Mouse (Mus musculus) brain, embryonic 14.5 days (tissue): ENCODE measurements around the gene Galnt15. TPM values are rescaled to one million over a fixed set of nuclear protein-coding genes. Genes with fewer than 3 reads are reported as not detected.
"Not testable (repeated sequence)": the region's sequence is repeated elsewhere in the genome, so short reads cannot be mapped to it uniquely, and the experiment has no call there.

Source experiments
- DNase-seq: peaks from one replicate; pipeline ENCODE4 v3.0.0-alpha.2; 2011; ENCODE audit warnings: low read depth
- CTCF ChIP-seq: fragments of 200-500 bp; IDR thresholded peaks from 2 replicates; pipeline ENCODE4 v1.5.1; 2012; ENCODE audit warnings: inconsistent platforms, mild to moderate bottlenecking, moderate library complexity, borderline replicate concordance; ENCODE audit not compliant: insufficient read depth, insufficient read length; ENCODE audit errors: extremely low read depth
- POLR2A ChIP-seq: fragments of 200-500 bp; IDR thresholded peaks from 2 replicates; pipeline ENCODE4 v1.6.1; 2012; ENCODE audit warnings: mild to moderate bottlenecking, inconsistent platforms, borderline replicate concordance; ENCODE audit not compliant: poor library complexity, insufficient read depth, insufficient read length, severe bottlenecking; ENCODE audit errors: extremely low read depth
- polyA plus RNA-seq: library from polyadenylated mRNA; depleted of rRNA; stranded (reverse); fragments of >200 nt; gene quantifications from 2 replicates; pipeline ENCODE4 v1.2.3, GENCODE M21; 2012

Galnt15 gene
- polyA plus RNA-seq, 1 experiment: 0.44 TPM

DNA sequence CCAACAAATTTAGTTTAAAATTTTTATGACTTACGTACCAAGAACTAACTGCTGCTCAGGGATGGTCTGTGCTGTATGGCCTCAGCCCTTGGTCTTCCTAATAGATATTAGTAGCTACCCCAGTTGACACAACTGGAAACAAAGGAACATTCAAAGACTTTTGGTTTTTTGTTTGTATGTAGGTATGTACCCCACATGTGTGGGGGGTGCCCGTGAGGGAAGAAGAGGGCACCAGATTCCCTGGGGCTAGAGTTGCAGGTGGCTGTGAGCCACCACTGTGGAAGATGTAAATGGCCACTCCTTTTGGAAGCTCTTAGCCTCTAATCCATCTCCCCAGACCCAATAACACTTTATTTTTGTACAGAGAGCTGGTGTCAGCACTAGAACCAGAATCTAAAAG is 54.7 kb downstream of the Galnt15 start:
- no peak for TF ChIP-seq POLR2A
- TF ChIP-seq CTCF: no peak
- DNase-seq: no peak

DNA sequence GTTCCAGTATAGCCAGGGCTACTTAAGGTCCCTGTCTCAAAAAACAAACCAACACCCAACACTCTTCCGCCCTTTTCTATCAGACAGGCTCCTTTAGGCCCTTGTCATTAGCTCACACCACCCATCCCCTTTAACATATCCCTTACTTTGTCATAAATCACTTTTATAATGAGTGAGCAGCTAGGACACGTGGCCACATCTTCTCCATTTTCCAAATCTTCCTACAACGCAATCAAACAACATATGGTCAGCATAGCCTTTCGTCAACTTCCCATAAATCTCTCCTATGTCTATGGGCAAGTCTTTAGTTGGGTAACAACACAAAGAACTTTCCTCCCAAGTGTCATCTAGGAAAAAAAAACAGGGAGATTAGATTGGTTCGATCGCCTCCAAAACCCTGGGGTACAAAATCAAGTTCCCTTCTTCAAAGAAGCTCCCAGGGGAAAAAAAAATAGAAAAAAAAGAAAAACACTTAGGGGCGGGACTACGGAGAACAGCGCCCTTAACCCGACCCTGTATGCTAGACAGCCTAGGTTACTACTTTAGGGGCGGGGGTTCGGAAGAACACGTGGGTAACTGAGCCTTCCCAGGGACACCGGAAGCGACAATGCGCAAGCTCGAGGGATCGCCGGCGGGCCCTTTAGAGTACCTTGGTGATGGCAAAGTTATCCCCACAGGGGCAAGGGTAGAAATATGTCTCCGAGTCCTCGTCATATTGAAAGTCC is 56.1 kb downstream of the Galnt15 start, which contains the start of gene Oxnad1:
Gene Oxnad1, plus strand, starts transcription at position 614 of the 725 bp plus-strand sequence.
- TF ChIP-seq POLR2A: no peak
- TF ChIP-seq CTCF: no peak
- peak; percentile 96 for DNase-seq

DNA sequence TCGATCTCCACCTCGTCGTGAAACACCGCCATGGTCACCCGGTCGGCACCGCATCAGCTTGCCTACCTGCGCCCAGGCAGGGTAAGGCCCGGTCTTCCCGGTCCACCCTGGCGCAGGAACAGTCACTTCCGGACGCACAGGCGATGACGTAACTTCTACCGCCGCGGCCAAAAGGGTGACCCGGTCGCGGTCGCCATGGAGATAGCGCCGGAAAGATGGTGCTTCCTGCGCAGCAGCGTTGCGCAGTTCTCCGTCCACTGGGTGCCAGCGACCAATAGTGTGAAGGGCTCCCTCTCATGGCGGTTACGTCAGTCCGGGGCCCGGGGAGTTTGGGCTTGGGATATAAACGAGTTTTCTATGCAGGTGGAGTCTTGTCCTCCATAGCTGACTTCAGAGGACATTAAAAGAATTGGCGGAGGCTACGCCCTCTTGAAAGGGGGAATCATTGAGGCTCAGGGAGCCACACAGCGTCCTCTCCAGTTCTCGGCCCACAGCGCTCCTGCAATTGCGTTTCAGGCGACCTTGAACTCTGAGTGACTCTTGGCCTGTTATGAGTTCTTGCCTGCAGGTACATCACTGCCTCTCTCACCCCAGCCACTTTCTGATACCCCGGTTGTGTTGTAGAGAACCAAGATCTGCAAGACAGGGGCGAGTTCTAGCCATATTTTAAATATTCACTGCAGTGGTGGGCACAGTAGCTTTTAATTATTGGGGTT is 56.9 kb downstream of the Galnt15 start, which contains the start of gene Dph3:
Gene Dph3, minus strand, starts transcription at position 244 of the 716 bp plus-strand sequence.
- TF ChIP-seq CTCF: peak; percentile 52; the same call in 1 of the 2 replicates
- peak; percentile 1; the same call in 1 of the 2 replicates for TF ChIP-seq POLR2A
- peak; percentile 99 for DNase-seq

DNA sequence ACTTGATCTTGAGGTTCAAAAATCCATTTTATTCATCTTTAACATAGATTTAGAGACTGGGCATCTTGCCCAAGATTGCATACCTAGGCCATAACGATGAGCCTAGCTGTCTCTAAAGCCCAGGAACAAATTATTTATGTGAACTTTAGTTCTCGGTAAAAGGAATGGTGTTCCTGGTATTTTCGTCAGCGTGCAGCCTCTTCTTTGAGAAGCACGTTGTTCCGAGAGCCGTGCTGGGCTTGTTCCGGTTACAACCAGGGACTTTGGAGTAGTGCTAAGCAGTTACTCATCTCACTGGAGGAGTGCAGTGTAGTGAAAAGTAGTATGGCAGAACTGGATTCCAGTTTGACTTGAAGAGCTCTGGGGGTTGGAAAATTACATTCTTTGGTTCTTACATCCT is 57.4 kb downstream of the Galnt15 start:
- TF ChIP-seq CTCF: no peak
- no peak for TF ChIP-seq POLR2A
- DNase-seq: peak; percentile 12

DNA sequence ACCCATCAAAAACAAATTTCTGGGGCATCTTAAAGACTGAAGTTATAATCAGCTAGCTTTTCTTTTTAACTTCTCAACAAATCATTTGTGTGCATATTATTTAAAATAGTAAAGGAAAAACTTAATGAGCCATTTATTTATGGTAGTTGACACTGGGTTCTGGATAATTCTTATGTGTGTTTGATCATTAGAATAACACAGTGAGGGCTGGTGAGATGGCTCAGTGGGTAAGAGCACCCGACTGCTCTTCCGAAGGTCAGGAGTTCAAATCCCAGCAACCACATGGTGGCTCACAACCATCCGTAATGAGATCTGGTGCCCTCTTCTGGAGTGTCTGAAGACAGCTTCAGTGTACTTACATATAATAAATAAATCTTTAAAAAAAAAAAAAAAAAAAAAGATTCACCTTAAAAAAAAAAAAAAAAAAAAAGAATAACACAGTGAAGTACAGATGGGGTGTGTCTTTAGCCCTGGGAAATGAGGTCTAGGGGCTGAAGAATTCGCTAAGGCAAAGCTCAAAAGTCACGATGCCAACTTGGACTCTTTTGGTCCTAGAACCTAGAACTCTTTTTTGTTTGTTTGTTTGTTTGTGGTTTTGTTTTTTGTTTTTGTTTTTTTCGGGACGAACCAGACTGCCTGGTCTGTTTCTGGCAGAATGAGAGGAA is 58.9 kb downstream of the Galnt15 start:
- DNase-seq: not testable (repeated sequence)

DNA sequence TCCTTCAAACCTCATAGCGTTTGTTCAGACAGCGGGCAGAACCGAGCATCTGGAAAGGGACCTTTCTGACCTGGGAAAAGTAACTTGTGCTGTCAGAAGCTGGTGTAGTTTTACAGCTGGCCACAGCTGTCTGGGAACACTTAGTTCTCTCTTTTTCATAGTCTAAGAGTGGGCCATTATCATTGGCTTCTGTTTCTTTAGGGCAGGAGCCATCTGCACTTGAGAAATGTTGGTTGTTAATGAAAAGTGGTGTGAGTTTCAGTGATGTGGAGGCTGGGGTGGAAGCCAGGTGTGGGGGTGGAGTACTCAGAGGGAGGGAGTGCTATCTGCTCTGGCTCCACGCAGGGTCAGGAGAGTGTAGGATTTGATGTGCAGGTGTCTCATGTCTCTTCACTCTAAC is 62.3 kb downstream of the Galnt15 start:
- DNase-seq: no peak
- no peak for TF ChIP-seq POLR2A
- no peak for TF ChIP-seq CTCF

DNA sequence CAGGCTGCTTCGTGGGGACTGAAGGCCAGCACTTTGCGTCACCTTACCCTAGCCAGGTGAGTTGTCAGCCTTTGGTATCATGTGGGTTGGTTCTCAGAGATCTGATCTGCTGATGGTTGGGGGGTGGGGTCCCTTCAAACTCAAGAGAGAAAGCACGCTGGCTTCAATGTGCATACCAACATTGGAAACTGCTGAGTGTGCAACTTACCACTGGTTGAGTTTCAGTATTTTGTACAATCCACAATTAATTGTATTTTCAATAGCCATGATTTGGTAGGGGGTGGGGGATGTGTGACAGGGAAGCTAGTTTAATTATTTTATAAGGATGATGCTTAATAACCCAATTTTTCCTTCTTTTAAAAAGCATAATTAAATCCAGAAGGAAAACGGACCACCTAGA is 62.9 kb downstream of the Galnt15 start:
- no peak for TF ChIP-seq CTCF
- no peak for TF ChIP-seq POLR2A
- DNase-seq: no peak

DNA sequence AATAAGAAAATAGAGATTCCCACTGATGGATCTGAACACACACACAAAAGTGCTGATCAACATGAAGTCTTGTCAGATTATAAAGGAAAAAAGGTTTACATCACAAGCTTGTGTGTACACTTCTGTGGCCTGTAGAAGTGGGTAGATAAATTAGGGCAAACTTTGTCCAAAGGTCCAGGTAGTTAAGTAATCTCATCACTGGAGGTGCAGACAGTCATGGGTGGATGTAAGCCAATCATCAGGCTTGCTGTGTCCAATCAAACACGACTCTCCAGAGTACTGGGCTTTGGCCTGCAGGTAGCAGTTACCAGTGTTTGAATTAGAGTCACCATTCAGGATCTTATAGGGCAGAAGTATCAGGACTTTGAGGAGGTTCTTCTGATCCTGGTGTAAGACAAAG is 64.2 kb downstream of the Galnt15 start:
- TF ChIP-seq CTCF (no peak), POLR2A (no peak)
- DNase-seq: no peak

DNA sequence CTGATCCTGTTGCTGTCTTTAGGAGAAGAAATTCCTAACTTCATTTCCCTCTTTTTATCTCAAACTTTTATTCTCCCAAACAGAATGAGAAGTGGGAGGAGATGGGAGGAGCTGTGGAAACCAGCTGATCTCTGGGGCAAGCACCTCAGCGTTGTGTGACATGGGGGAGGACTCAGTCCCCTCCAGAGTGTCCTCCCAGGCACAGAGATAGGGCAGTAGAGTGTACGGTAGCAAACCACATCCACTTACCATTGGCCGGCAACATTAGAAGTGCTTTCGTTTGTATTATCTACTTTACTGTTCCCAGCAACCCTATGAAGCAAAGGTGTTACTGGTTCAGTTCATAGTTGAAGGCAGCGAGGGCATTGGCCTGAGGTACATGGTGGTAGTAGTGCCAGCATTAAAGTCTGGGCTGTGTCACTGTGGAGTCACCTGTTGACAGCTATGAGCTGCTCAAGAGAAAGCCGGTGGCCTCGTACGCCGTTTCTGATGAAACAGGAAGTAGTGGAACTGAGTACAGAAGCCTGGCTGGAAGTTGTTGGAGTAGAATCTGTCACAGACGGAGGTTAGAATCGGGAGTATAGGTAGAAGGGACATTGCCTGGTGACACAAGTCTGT is 64.8 kb downstream of the Galnt15 start:
- TF ChIP-seq CTCF (no peak), POLR2A (no peak)
- no peak for DNase-seq

DNA sequence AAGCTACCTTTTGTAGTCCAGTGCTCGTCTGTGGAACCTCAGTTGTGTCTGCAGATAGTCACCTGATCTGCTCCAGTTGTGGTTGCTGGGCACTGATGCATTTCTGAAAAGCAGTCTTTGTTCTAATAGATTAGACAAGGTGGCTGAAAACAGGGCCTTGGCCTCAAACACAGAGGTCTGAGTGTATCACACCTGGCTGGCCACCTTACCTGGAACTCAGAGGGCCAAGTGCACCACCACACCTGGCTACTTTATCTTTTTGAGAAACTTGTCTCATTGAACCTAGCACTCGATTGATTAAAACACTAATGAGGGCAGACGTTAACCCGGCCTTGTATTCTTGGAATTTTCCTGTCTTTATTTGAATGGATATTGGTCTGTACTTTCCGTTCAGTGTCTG is 66.9 kb downstream of the Galnt15 start:
- DNase-seq: no peak
- TF ChIP-seq POLR2A: no peak
- TF ChIP-seq CTCF: no peak

DNA sequence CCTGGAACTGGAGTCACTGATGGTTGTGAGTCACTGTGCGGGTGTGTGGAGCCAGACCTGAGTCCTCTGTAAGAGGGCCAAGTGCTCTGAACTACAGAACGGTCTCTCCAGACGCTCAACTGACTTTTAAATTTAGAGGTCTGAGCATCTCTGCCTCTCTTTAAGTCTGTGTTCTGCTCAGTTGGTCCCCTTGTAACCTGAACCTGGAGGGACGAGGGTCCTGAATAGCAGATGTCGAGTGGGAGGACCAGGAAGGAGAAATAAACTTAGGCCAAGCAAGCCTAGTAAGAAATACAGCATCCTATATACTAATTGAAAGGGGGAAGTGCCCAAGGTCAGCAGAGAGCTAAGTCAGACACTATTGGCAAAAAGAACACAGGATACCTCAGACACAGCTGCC is 68.0 kb downstream of the Galnt15 start:
- DNase-seq: no peak
- no peak for TF ChIP-seq POLR2A
- no peak for TF ChIP-seq CTCF

DNA sequence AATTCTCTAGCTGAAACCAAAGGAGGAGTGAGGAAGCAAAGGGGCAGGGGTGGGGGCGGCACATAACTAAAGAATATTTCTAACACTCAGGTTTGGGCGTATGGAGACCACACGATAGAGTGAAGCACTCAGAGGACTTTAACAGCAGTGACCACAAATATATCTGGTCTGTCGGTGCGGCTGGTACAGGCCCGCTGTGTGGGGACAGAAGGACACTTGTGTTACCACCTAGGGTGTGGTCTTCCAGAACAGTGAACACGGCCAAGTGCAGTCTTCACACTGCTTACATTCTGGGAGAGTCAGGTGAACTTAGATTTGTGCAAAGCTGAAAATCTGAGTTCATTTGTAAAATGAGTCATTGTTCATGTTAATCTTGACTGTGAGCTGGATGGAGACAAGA is 68.9 kb downstream of the Galnt15 start:
- DNase-seq: no peak
- TF ChIP-seq POLR2A (no peak), CTCF (no peak)
